Mouse (Mus musculus) midbrain, embryonic 11.5 days (tissue): ENCODE measurements at regions not wholly inside any gene's neighbourhood (a gene's known extent, or its start where the extent isn't known, plus 50 kb on each side); places are given as distances from the start of the nearest gene placed in this dataset.

ENCODE experiments used
- ATAC-seq: fragments of 200-750 bp; cut with Nextera tagmentation; 2 replicates; pipeline ENCODE4 v1.8.0; 2017; ENCODE audit warnings: moderate TSS enrichment, moderate library complexity; ENCODE audit not compliant: low FRiP score
- DNase-seq: peaks from one replicate; pipeline ENCODE4 v3.0.0; 2015; ENCODE audit warnings: low spot score; ENCODE audit errors: missing footprints
- H3K27ac ChIP-seq: fragments of 300-500 bp; sonication (generic); 2 replicates; pipeline ENCODE4 v1.5.1; 2014; ENCODE audit warnings: low read depth, low read length
- H3K27me3 ChIP-seq: fragments of 300-500 bp; sonication (generic); 2 replicates; pipeline ENCODE4 v1.6.1; 2014; ENCODE audit warnings: mild to moderate bottlenecking, low read length, moderate library complexity, mixed read lengths; ENCODE audit not compliant: control insufficient read depth, insufficient read depth
- H3K36me3 ChIP-seq: fragments of 300-500 bp; sonication (generic); 2 replicates; pipeline ENCODE4 v1.6.1; 2014; ENCODE audit warnings: mild to moderate bottlenecking, low read length, moderate library complexity, mixed read lengths; ENCODE audit not compliant: control insufficient read depth, insufficient read depth
- H3K4me1 ChIP-seq: fragments of 300-500 bp; sonication (generic); 2 replicates; pipeline ENCODE4 v1.6.1; 2014; ENCODE audit warnings: low read length; ENCODE audit not compliant: control insufficient read depth, insufficient read depth
- H3K4me2 ChIP-seq: fragments of 300-500 bp; sonication (generic); 2 replicates; pipeline ENCODE4 v1.6.1; 2014; ENCODE audit warnings: mild to moderate bottlenecking, moderate library complexity
- H3K4me3 ChIP-seq: fragments of 300-500 bp; sonication (generic); 2 replicates; pipeline ENCODE4 v1.5.1; 2014; ENCODE audit warnings: low read depth, low read length
- H3K9ac ChIP-seq: fragments of 300-500 bp; sonication (generic); 2 replicates; pipeline ENCODE4 v1.6.1; 2014; ENCODE audit warnings: low read length
- H3K9me3 ChIP-seq: fragments of 300-500 bp; sonication (generic); 2 replicates; pipeline ENCODE4 v1.6.1; 2016; ENCODE audit warnings: low read length; ENCODE audit not compliant: control insufficient read depth
- whole genome bisulfite sequencing: fragments of 180-500 bp; shearing (Covaris S2); extraction: QIAGEN DNeasy Blood & Tissue Kit; methylation state at CpG from one replicate; pipeline ENCODE4 v1.1.7; 2014; 5-methylcytosine and 5-hydroxymethylcytosine counted together

DNA sequence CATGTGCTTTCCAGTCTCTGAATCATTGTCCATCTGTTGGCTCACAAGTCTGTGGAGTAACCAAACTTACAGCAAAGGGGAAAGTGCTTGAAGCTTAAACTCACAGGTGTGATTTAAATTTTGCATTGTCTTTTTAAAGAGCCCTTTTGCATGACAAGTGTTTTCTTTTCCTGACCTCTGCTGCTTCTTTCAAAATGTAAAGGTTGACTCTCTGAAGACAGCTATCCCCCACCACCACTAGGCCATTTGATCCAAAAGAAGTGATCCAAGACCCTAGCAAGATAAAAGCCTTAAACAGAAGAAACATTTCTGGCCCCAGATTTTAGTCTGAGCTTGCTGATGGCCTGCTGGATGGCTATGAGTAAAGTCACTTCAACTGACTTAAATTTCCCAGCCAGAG lies 118.6 kb downstream of the Gm12728 start:
- H3K4me3 ChIP-seq: no peak overlapping the region
- no peak overlapping the region for H3K9ac ChIP-seq
- no peaks in the 10 kb centered on the region for H3K36me3 ChIP-seq
- no peaks in the 10 kb centered on the region for H3K9me3 ChIP-seq
- no peak for ATAC-seq
- DNase-seq: no peak
- H3K27ac ChIP-seq: no peak overlapping the region
- no peak overlapping the region for H3K4me2 ChIP-seq
- no peaks in the 10 kb centered on the region for H3K4me1 ChIP-seq
- no peaks in the 10 kb centered on the region for H3K27me3 ChIP-seq

DNA sequence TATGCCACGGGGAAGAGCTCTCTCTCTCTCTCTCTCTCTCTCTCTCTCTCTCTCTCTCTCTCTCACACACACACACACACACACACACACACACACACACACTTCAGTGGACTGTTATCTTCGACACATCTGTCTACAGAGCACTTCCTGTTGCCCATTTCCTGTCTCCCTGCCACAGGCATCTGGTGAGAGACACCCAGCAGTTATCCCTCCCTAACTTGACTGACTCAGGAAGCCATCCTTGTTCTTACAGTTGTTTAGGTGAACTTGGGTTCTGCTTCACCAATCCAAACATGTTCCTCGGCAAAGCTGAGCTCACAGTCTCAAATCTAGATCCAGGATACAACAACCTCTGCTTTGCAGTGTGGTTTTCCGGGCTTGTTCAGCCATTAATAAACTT lies 119.6 kb downstream of the Gm12728 start:
- Histone ChIP-seq H3K4me3 (no peak overlapping the region), H3K9me3 (no peaks in the 10 kb centered on the region), H3K36me3 (no peaks in the 10 kb centered on the region), H3K27ac (no peak overlapping the region), H3K9ac (no peak overlapping the region), H3K27me3 (no peaks in the 10 kb centered on the region), H3K4me2 (no peak overlapping the region), H3K4me1 (no peaks in the 10 kb centered on the region)
- 75% methylated on average over 4 of the region's 4 CpGs for WGBS
- no peak for ATAC-seq
- DNase-seq: no peak

DNA sequence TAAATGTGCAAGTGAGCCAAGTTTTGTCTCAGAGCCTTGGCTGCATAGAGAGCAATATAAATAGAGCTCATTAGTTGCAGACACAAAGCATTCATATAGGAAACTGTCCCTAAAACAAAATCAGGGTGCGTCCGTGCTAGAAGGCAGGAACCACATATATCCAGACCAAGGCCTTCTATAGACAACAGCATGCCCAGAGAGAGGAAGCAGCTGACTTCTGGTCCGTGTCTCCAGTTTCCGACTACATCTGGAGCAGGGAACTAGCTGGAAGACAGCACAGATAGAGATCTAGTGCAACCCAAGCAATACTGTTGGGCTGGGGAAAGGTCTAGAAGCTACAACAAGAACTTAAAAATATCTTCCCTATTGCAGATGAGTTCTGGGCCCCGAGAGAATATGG lies 121.0 kb downstream of the Gm12728 start:
- Histone ChIP-seq H3K4me3 (no peak overlapping the region), H3K4me1 (no peaks in the 10 kb centered on the region), H3K4me2 (no peak overlapping the region), H3K27me3 (no peaks in the 10 kb centered on the region), H3K36me3 (no peaks in the 10 kb centered on the region), H3K27ac (no peak overlapping the region), H3K9me3 (no peaks in the 10 kb centered on the region), H3K9ac (no peak overlapping the region)
- DNase-seq: no peak
- WGBS: 94% methylated on average over 5 of the region's 5 CpGs
- no peak for ATAC-seq

DNA sequence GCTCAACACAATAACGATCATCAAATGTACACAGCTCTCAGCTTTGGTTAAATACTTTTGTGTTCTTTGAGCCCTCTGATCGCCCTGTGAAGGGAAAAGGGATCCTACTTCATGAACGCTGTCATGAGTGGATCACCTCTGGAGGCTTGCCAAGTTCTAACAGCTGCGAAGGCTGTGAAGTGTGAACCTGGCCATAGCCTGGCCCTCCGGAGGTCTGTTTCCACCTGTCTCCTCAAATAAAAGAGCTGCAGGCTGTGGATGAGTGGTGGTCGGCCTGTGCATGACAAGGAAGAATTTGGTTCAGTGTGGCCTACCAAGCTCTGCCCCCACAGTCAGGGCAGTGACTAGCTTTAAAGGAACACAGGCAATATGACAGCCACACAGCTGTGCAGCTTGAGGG lies 122.0 kb downstream of the Gm12728 start:
- Histone ChIP-seq H3K4me3 (no peak overlapping the region), H3K27me3 (no peaks in the 10 kb centered on the region), H3K36me3 (no peaks in the 10 kb centered on the region), H3K27ac (no peak overlapping the region), H3K4me2 (no peak overlapping the region), H3K9ac (no peak overlapping the region), H3K4me1 (no peaks in the 10 kb centered on the region), H3K9me3 (no peaks in the 10 kb centered on the region)
- 90% methylated on average over 6 of the region's 6 CpGs for WGBS
- no peak for ATAC-seq
- DNase-seq: no peak

DNA sequence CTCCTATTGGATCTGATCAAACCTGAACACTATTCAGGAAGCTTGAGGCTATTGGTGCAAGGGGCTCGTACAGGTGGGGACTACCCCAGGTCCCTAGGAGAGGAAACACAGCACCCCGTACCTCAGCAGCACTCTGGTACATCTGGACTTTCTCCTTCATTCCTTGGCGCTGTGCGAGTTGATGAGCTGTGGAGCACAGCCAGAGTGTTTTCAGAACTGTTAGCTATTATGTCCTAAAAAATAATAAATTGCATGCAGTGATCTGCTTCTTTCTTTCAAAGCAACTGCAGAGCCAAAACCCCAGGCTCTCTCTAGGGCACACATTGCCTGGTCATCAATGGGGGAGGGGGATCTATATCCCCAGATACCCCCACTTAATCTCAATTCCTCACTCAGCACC lies 122.6 kb downstream of the Gm12728 start:
- no peaks in the 10 kb centered on the region for H3K36me3 ChIP-seq
- H3K27ac ChIP-seq: no peak overlapping the region
- 88% methylated on average over 4 of the region's 4 CpGs for WGBS
- no peaks in the 10 kb centered on the region for H3K4me1 ChIP-seq
- DNase-seq: no peak
- no peak overlapping the region for H3K4me3 ChIP-seq
- H3K9ac ChIP-seq: no peak overlapping the region
- H3K9me3 ChIP-seq: no peaks in the 10 kb centered on the region
- ATAC-seq: no peak
- no peak overlapping the region for H3K4me2 ChIP-seq
- H3K27me3 ChIP-seq: no peaks in the 10 kb centered on the region

DNA sequence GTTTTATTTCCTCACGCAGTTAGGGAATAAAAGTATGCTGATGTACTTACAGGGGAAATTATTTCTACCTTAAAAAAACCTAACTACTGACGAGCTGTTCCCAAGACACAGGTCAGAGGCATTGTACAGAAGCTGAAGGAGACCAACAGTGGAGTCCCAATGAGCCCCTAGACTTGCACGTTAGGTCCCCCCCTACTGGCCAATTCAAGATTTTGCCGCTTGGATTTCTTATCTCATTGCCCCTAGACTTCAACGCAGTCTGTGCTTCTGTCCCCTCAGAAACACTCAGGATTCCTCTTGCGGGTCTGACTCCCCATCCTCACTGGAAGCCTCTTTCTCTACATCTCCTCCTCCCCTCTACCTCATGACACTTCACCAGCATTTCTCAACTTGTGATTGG lies 125.3 kb downstream of the Gm12728 start:
- Histone ChIP-seq H3K27ac (no peak overlapping the region), H3K9me3 (no peaks in the 10 kb centered on the region), H3K4me2 (no peak overlapping the region), H3K4me1 (no peaks in the 10 kb centered on the region), H3K4me3 (no peak overlapping the region), H3K36me3 (no peaks in the 10 kb centered on the region), H3K9ac (no peak overlapping the region), H3K27me3 (no peaks in the 10 kb centered on the region)
- ATAC-seq (no peak), DNase-seq (no peak)
- 44% methylated on average over 6 of the region's 6 CpGs for WGBS

DNA sequence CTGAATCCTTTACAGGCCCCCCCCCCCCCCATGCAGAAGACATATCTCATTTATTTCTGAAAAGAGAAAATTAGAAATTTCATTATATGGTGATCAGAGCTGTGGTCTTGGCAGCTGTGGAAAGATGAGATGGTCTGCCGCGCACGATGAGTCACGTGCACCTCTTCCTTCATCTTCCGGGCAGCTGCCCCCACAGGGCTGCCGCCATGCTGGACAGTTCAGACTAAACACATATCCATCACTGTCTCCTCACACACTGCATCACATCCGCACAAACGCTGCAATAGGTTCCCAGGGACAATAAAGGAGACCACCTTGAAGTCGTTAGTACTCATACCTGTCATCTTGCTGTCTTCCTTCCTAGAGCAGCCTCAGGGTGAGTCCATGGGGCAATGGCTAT lies 126.6 kb downstream of the Gm12728 start:
- no peak for DNase-seq
- Histone ChIP-seq H3K4me3 (no peak overlapping the region), H3K9me3 (no peaks in the 10 kb centered on the region), H3K27ac (no peak overlapping the region), H3K27me3 (no peaks in the 10 kb centered on the region), H3K9ac (no peak overlapping the region), H3K36me3 (no peaks in the 10 kb centered on the region), H3K4me2 (no peak overlapping the region), H3K4me1 (no peaks in the 10 kb centered on the region)
- 92% methylated on average over 9 of the region's 9 CpGs for WGBS
- no peak for ATAC-seq

DNA sequence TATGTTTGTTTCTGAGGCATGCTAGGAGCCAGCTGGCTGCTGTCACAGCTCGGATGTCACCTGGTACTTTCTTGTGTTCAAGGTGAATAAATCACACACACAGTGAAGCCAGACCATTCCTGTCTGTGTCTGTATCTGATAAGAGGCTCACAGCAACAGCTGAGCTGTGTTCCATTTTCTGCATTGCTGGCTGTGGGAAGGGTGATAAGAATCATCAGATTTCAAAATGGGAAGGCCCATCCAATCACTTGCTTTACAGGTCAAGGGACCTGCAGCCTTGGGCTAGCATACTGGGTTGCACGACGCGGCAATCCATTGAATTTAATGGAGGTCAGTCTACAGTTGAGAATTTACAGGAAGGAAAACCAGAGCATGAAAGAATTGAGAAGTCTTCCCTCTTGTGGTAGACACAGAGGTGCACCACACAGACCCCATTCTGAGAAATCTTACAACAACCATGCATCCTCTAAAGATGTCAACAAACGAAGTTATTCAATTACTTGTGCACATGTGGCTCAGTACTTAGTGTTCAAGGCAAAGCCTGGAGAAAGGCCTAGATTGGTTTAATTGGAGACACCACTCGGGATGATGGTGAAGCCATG lies 135.2 kb downstream of the Gm12728 start:
- Histone ChIP-seq H3K27me3 (no peaks in the 10 kb centered on the region), H3K9me3 (no peaks in the 10 kb centered on the region), H3K4me1 (no peaks in the 10 kb centered on the region), H3K36me3 (no peaks in the 10 kb centered on the region), H3K4me3 (no peak overlapping the region), H3K4me2 (no peak overlapping the region), H3K27ac (no peak overlapping the region), H3K9ac (no peak overlapping the region)
- 88% methylated on average over 6 of the region's 6 CpGs for WGBS
- ATAC-seq (no peak), DNase-seq (peak; percentile 23)

DNA sequence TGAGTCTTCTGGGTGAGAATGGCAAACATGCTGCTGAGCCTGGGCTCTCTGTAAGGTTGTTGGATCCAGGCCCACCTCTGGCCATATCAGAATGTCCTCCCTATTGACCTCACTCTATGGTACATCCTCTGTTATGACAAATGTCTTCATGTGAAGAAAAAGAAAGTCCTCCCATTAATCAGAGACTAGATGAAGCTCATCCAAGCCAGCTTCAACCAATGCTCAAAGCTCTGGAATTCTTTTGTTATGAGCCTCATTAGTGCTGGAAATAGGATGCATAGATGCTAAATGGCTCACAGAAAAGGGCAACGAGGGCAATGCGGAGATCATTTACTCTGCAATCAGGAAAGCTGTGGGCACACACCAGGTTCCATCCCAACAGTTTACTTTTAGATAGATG lies 135.8 kb downstream of the Gm12728 start:
- no peaks in the 10 kb centered on the region for H3K9me3 ChIP-seq
- H3K27ac ChIP-seq: no peak overlapping the region
- H3K36me3 ChIP-seq: no peaks in the 10 kb centered on the region
- H3K4me3 ChIP-seq: no peak overlapping the region
- H3K9ac ChIP-seq: no peak overlapping the region
- H3K4me2 ChIP-seq: no peak overlapping the region
- peak; percentile 12 for DNase-seq
- whole genome bisulfite sequencing: 89% methylated on average over 2 of the region's 2 CpGs
- ATAC-seq: no peak
- H3K4me1 ChIP-seq: no peaks in the 10 kb centered on the region
- no peaks in the 10 kb centered on the region for H3K27me3 ChIP-seq

DNA sequence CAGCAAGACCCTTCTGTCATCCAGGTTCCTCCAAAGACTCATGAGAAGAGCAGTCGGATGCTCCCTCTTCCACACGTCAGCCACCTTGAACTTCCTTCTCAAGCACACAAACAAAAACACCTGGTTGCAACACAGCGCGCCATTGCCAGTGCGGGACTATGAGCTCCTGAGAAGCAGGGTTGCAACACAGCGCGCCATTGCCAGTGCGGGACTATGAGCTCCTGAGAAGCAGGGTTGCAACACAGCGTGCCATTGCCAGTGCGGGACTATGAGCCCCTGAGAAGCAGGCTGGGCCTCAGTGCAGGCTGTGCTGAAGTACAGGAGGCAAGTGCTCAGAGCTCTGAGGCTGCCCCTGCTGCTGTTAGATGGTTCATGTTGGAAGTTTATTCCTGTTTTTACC lies 140.0 kb downstream of the Gm12728 start:
- Histone ChIP-seq H3K4me1 (no peaks in the 10 kb centered on the region), H3K27me3 (no peaks in the 10 kb centered on the region), H3K9me3 (no peaks in the 10 kb centered on the region), H3K36me3 (no peaks in the 10 kb centered on the region), H3K9ac (no peak overlapping the region), H3K4me3 (no peak overlapping the region), H3K27ac (no peak overlapping the region), H3K4me2 (no peak overlapping the region)
- ATAC-seq: no peak
- 94% methylated on average over 10 of the region's 10 CpGs for WGBS
- no peak for DNase-seq
